ENCODE assay signal across 16 mouse cellular contexts in genomic region chrX:119497890-119498289, GRCm38 (mm10).
"Had no signal": no experiment of that assay in that cellular context is flagged by ENCODE, and none has a peak within 500 bp of the region (broad histone marks: within the 10 kb centered on the region; RNA-seq: fewer than 3 reads in every experiment).

No protein-coding gene starts in this region.

- H3K27ac ChIP-seq: neural tube, embryonic 13.5 days; neural tube, embryonic 15.5 days; stomach, embryonic 15.5 days; stomach, postnatal 0 days had no signal

- H3K4me1 ChIP-seq: neural tube, embryonic 13.5 days; neural tube, embryonic 15.5 days; stomach, embryonic 15.5 days had no signal

- H3K9ac ChIP-seq: neural tube, embryonic 13.5 days; neural tube, embryonic 15.5 days; stomach, embryonic 15.5 days had no signal

- DNase-seq: retina, postnatal 1 day; right cerebral cortex, adult 18-20 months; right cerebral cortex, postnatal 14 days; right cerebral cortex, postnatal 25 days; right cerebral cortex, postnatal 4 days; spleen, adult 18-20 months; thymus, adult 18-20 months; thymus, adult 2 months; thymus, postnatal 14 days; thymus, postnatal 25 days; thymus, postnatal 36 days; thymus, postnatal 4 days had no signal

- H3K4me3 ChIP-seq: neural tube, embryonic 13.5 days; neural tube, embryonic 15.5 days; stomach, embryonic 15.5 days had no signal

- H3K9me3 ChIP-seq: neural tube, embryonic 13.5 days; neural tube, embryonic 15.5 days; stomach, embryonic 15.5 days had no signal

- H3K27me3 ChIP-seq: neural tube, embryonic 13.5 days; neural tube, embryonic 15.5 days; stomach, embryonic 15.5 days had no signal

- H3K4me2 ChIP-seq: neural tube, embryonic 13.5 days; neural tube, embryonic 15.5 days; stomach, embryonic 15.5 days had no signal

- H3K36me3 ChIP-seq: neural tube, embryonic 13.5 days; neural tube, embryonic 15.5 days; stomach, embryonic 15.5 days had no signal
